Mouse (Mus musculus): ENCODE results near the gene Slc41a3.

DNA sequence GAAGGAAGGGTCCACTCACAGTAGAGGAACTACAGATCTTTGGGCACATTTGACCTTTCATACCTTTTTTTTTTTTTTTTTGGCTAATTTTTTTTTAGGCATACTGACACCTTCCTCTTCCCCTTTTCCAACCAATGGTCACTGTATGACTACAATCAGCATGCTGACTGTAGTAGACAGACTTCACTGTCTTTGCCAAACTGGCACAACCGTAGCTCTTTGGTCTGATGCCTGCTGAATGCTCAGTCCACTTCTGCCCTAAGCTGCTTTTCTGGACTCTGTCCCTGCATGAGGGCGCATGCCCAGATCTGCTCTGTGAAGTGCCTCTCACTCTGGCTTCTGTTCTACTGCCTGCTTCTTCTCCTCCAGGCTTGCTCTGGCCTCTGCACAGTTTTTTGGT is 6.9 kb upstream of the Slc41a3 start:
- TF ChIP-seq CTCF (IDR thresholded peaks at IDR 0.05; ENCODE audit: borderline replicate concordance, insufficient read depth, low read length) = no peak
- TF ChIP-seq POLR2A (IDR thresholded peaks at IDR 0.05; ENCODE audit: low read depth, low read length) = no peak

All from embryonic fibroblast, embryonic 13.5 days (primary cell).